Mouse (Mus musculus) cerebellum, postnatal 4 days (tissue): ENCODE measurements around the gene Gm4513.
"Not testable (repeated sequence)": the region's sequence is repeated elsewhere in the genome, so short reads cannot be mapped to it uniquely, and the experiment has no call there.

ENCODE experiments used
- DNase-seq, 2 experiments: peaks; one replicate each; pipeline ENCODE4 v3.0.0; 2022; ENCODE audit warnings: low spot score in 2 of 2, mixed read lengths in 1 of 2

Gm4513 gene

GRCm38 (mm10) chr7:20598921-20599320 lies at the start of gene Gm4513:
Gene Gm4513, minus strand, starts transcription at chr7:20599021.
- DNase-seq = not testable (repeated sequence)

- not testable (repeated sequence) for DNase-seq
Measured at GRCm38 (mm10) chr7:20576141-20576540, 22.7 kb downstream of the Gm4513 start, which contains the start of gene Gm4141. Gene Gm4141, minus strand, starts transcription at chr7:20576241.

DNA sequence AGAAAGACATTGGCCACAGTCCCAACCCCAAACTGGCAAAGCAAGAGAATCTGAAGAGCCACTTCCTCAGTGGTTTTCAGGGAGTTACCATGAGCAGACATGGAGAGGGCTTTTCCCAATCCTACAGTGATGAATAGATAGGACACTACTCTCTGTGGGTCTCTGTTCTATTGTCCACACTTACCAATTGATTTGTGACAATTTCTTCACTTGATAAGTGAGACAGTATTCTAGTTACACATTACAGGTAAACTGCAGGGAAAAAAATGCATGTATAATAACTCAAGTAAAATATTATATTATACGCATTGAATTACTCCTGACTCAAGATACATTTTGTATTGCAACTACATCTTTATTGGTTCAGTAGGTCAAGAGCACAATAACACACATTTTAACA lies 53.2 kb downstream of the Gm4513 start, which contains the start of gene Gm5726:
Gene Gm5726, minus strand, starts transcription at position 101 of the 400 bp plus-strand sequence.
- DNase-seq = not testable (repeated sequence)
